Mouse (Mus musculus) hindbrain, embryonic 11.5 days (tissue): ENCODE measurements around the gene C3ar1. TPM values are rescaled to one million over a fixed set of nuclear protein-coding genes. Genes with fewer than 3 reads are reported as not detected.

Experiments used
- ATAC-seq: fragments of 200-750 bp; cut with Nextera tagmentation; 2 replicates; pipeline ENCODE4 v1.8.0; 2017; ENCODE audit warnings: mild to moderate bottlenecking, moderate TSS enrichment, moderate library complexity; ENCODE audit not compliant: low FRiP score
- DNase-seq: peaks from one replicate; pipeline ENCODE4 v3.0.0-alpha.2; 2015; ENCODE audit warnings: low spot score
- H3K27ac ChIP-seq: fragments of 300-500 bp; sonication (generic); 2 replicates; pipeline ENCODE4 v1.5.1; 2014; ENCODE audit warnings: mild to moderate bottlenecking, low read depth, low read length
- H3K27me3 ChIP-seq: fragments of 300-500 bp; sonication (generic); 2 replicates; pipeline ENCODE4 v1.6.1; 2014; ENCODE audit warnings: mild to moderate bottlenecking, low read length, moderate library complexity, mixed read lengths; ENCODE audit not compliant: control insufficient read depth, insufficient read depth
- H3K36me3 ChIP-seq: fragments of 300-500 bp; sonication (generic); 2 replicates; pipeline ENCODE4 v1.6.1; 2014; ENCODE audit warnings: mild to moderate bottlenecking, low read length, moderate library complexity, mixed read lengths; ENCODE audit not compliant: control insufficient read depth, insufficient read depth
- H3K4me1 ChIP-seq: fragments of 300-500 bp; sonication (generic); replicated peaks from 2 replicates; pipeline ENCODE4 v1.6.1; 2014; ENCODE audit warnings: low read length, mixed read lengths; ENCODE audit not compliant: control insufficient read depth, insufficient read depth
- H3K4me2 ChIP-seq: fragments of 300-500 bp; sonication (generic); replicated peaks from 2 replicates; pipeline ENCODE4 v1.6.1; 2014; ENCODE audit warnings: mild to moderate bottlenecking, low read depth, low read length
- H3K4me3 ChIP-seq: fragments of 300-500 bp; sonication (generic); 2 replicates; pipeline ENCODE4 v1.5.1; 2014; ENCODE audit warnings: low read depth, low read length
- H3K9ac ChIP-seq: fragments of 300-500 bp; sonication (generic); 2 replicates; pipeline ENCODE4 v1.6.1; 2014; ENCODE audit warnings: low read depth, low read length
- H3K9me3 ChIP-seq: fragments of 300-500 bp; sonication (generic); 2 replicates; pipeline ENCODE4 v1.6.1; 2016; ENCODE audit warnings: low read length; ENCODE audit not compliant: control insufficient read depth
- WGBS: fragments of 180-500 bp; shearing (Covaris S2); extraction: QIAGEN DNeasy Blood & Tissue Kit; methylation state at CpG from one replicate; pipeline ENCODE4 v1.1.7; 2014; 5-methylcytosine and 5-hydroxymethylcytosine counted together
- polyA plus RNA-seq: library from polyadenylated mRNA; unstranded; fragments of >200 nt; fragmentation: Nextera tagmentation; extraction: Ambion mirVana; gene quantifications from 2 replicates; pipeline ENCODE4 v1.2.1, GENCODE M21; 2014

Gene C3ar1
- polyA plus RNA-seq, 1 experiment from 2014 or later = 1.8 TPM

- no peaks in the 10 kb centered on the region for H3K36me3 ChIP-seq
- H3K4me3 ChIP-seq = peak within 1 kb of the TSS; percentile 89
- WGBS = 8% methylated on average over 43 of the region's 43 CpGs
- H3K27me3 ChIP-seq = no peaks in the 10 kb centered on the region
- no peaks in the 10 kb centered on the region for H3K4me1 ChIP-seq
- H3K4me2 ChIP-seq = peak within 1 kb of the TSS; percentile 46
- DNase-seq (peak; percentile 99), ATAC-seq (peak; percentile 99)
- H3K9me3 ChIP-seq = no peaks in the 10 kb centered on the region
- H3K9ac ChIP-seq = peak within 1 kb of the TSS; percentile 86
- H3K27ac ChIP-seq = peak within 1 kb of the TSS; percentile 74
Measured at GRCm38 (mm10) chr6:122873871-122874719, 18.1 kb upstream of the C3ar1 start, which contains the start of gene Necap1. Necap1 (plus strand) TSS chr6:122874474.

- no peak for DNase-seq
- ATAC-seq = no peak
Measured at GRCm38 (mm10) chr6:122872800-122873199, 16.8 kb upstream of the C3ar1 start.

GRCm38 (mm10) chr6:122869846-122870245 is 13.9 kb upstream of the C3ar1 start:
- Histone ChIP-seq H3K4me3 (no peak overlapping the region), H3K27me3 (no peaks in the 10 kb centered on the region), H3K4me1 (no peaks in the 10 kb centered on the region), H3K4me2 (no peak overlapping the region), H3K36me3 (no peaks in the 10 kb centered on the region), H3K27ac (no peak overlapping the region), H3K9ac (no peak overlapping the region), H3K9me3 (no peaks in the 10 kb centered on the region)
- 85% methylated on average over 11 of the region's 11 CpGs for WGBS
- DNase-seq = no peak
- ATAC-seq = no peak

More at GRCm38 (mm10) chr6:122872800-122873199, 16.8 kb upstream of the C3ar1 start:
- no peak overlapping the region for H3K9ac ChIP-seq
- H3K4me2 ChIP-seq = no peak overlapping the region
- H3K27ac ChIP-seq = no peak overlapping the region
- 93% methylated on average over 5 of the region's 5 CpGs for WGBS
- no peaks in the 10 kb centered on the region for H3K36me3 ChIP-seq
- H3K9me3 ChIP-seq = no peaks in the 10 kb centered on the region
- no peaks in the 10 kb centered on the region for H3K4me1 ChIP-seq
- H3K27me3 ChIP-seq = no peaks in the 10 kb centered on the region
- no peak overlapping the region for H3K4me3 ChIP-seq

GRCm38 (mm10) chr6:122867914-122868313 is 12.0 kb upstream of the C3ar1 start:
- H3K4me3 ChIP-seq = no peak overlapping the region
- H3K9me3 ChIP-seq = no peaks in the 10 kb centered on the region
- no peak for ATAC-seq
- H3K27ac ChIP-seq = no peak overlapping the region
- no peaks in the 10 kb centered on the region for H3K36me3 ChIP-seq
- no peak overlapping the region for H3K9ac ChIP-seq
- H3K4me2 ChIP-seq = no peak overlapping the region
- H3K4me1 ChIP-seq = no peaks in the 10 kb centered on the region
- no peaks in the 10 kb centered on the region for H3K27me3 ChIP-seq
- 62% methylated on average over 4 of the region's 4 CpGs for WGBS
- DNase-seq = no peak

- no peaks in the 10 kb centered on the region for H3K36me3 ChIP-seq
- peaks cover 3% of the 10 kb centered on the region; the same call in 1 of the 2 replicates for H3K9me3 ChIP-seq
- no peaks in the 10 kb centered on the region for H3K27me3 ChIP-seq
- DNase-seq (no peak), ATAC-seq (no peak)
- H3K9ac ChIP-seq = no peak overlapping the region
- no peak overlapping the region for H3K4me3 ChIP-seq
- no peak overlapping the region for H3K27ac ChIP-seq
- no peak overlapping the region for H3K4me2 ChIP-seq
- no peaks in the 10 kb centered on the region for H3K4me1 ChIP-seq
- WGBS = 81% methylated on average over 1 of the region's 1 CpGs
Measured at GRCm38 (mm10) chr6:122862871-122863270, 6.9 kb upstream of the C3ar1 start.

GRCm38 (mm10) chr6:122862434-122862833 is 6.5 kb upstream of the C3ar1 start:
- peaks cover 3% of the 10 kb centered on the region; the same call in 1 of the 2 replicates for H3K9me3 ChIP-seq
- H3K4me2 ChIP-seq = no peak overlapping the region
- ATAC-seq = no peak
- no peaks in the 10 kb centered on the region for H3K27me3 ChIP-seq
- H3K9ac ChIP-seq = no peak overlapping the region
- no peak overlapping the region for H3K27ac ChIP-seq
- H3K36me3 ChIP-seq = no peaks in the 10 kb centered on the region
- no peak for DNase-seq
- no peak overlapping the region for H3K4me3 ChIP-seq
- WGBS = 77% methylated on average over 6 of the region's 6 CpGs
- no peaks in the 10 kb centered on the region for H3K4me1 ChIP-seq

GRCm38 (mm10) chr6:122854552-122854951 is 1.4 kb downstream of the C3ar1 start:
- 88% methylated on average over 12 of the region's 12 CpGs for WGBS
- H3K9me3 ChIP-seq = no peaks in the 10 kb centered on the region
- ATAC-seq = no peak
- no peaks in the 10 kb centered on the region for H3K36me3 ChIP-seq
- no peak overlapping the region for H3K4me2 ChIP-seq
- H3K9ac ChIP-seq = no peak overlapping the region
- H3K4me3 ChIP-seq = no peak overlapping the region
- no peaks in the 10 kb centered on the region for H3K27me3 ChIP-seq
- no peaks in the 10 kb centered on the region for H3K4me1 ChIP-seq
- DNase-seq = no peak
- H3K27ac ChIP-seq = no peak overlapping the region

GRCm38 (mm10) chr6:122852696-122853095 is 3.3 kb downstream of the C3ar1 start:
- Histone ChIP-seq H3K4me3 (no peak overlapping the region), H3K27ac (no peak overlapping the region), H3K4me1 (no peaks in the 10 kb centered on the region), H3K36me3 (no peaks in the 10 kb centered on the region), H3K27me3 (no peaks in the 10 kb centered on the region), H3K9me3 (no peaks in the 10 kb centered on the region), H3K9ac (no peak overlapping the region), H3K4me2 (no peak overlapping the region)
- DNase-seq (no peak), ATAC-seq (no peak)
- WGBS = 89% methylated on average over 2 of the region's 2 CpGs

- H3K36me3 ChIP-seq = 0 out of 2 replicates have a peak, but pooled peaks cover 2% of the 10 kb centered on the region
- no peaks in the 10 kb centered on the region for H3K9me3 ChIP-seq
- DNase-seq = no peak
- H3K27me3 ChIP-seq = no peaks in the 10 kb centered on the region
- H3K4me2 ChIP-seq = no peak overlapping the region
- H3K9ac ChIP-seq = no peak overlapping the region
- ATAC-seq = no peak
- no peaks in the 10 kb centered on the region for H3K4me1 ChIP-seq
- no peak overlapping the region for H3K27ac ChIP-seq
- no peak overlapping the region for H3K4me3 ChIP-seq
- WGBS = 75% methylated on average over 6 of the region's 6 CpGs
Measured at GRCm38 (mm10) chr6:122843759-122844158, 12.2 kb downstream of the C3ar1 start.
